Mouse (Mus musculus) brain, embryonic 18.5 days (tissue): Measurements from ENCODE around the gene St6galnac6.

Experiments used
- DNase-seq: peaks from one replicate; pipeline ENCODE4 v3.0.0-alpha.2; 2012; ENCODE audit warnings: low read depth, low spot score

St6galnac6 gene

GRCm38 (mm10) chr2:32637778-32638281 is 38.3 kb downstream of the St6galnac6 start:
- no peak for DNase-seq

GRCm38 (mm10) chr2:32639632-32640031 is 40.1 kb downstream of the St6galnac6 start:
- DNase-seq = no peak

GRCm38 (mm10) chr2:32640550-32641051 is 41.1 kb downstream of the St6galnac6 start:
- no peak for DNase-seq

GRCm38 (mm10) chr2:32641810-32642209 is 42.3 kb downstream of the St6galnac6 start:
- DNase-seq = no peak

- DNase-seq = no peak
Measured at GRCm38 (mm10) chr2:32642813-32643212, 43.3 kb downstream of the St6galnac6 start.

GRCm38 (mm10) chr2:32644083-32644482 is 44.6 kb downstream of the St6galnac6 start:
- no peak for DNase-seq

- no peak for DNase-seq
Measured at GRCm38 (mm10) chr2:32644799-32645475, 45.4 kb downstream of the St6galnac6 start.

- no peak for DNase-seq
Measured at GRCm38 (mm10) chr2:32645647-32646046, 46.1 kb downstream of the St6galnac6 start.

GRCm38 (mm10) chr2:32646379-32647056 is 47.0 kb downstream of the St6galnac6 start, which contains the start of gene Eng:
Gene Eng, plus strand, starts transcription at chr2:32646595.
- DNase-seq = no peak

GRCm38 (mm10) chr2:32647366-32647765 is 47.9 kb downstream of the St6galnac6 start:
- DNase-seq = no peak

GRCm38 (mm10) chr2:32653764-32654163 is 54.3 kb downstream of the St6galnac6 start:
- DNase-seq = no peak

GRCm38 (mm10) chr2:32654743-32655393 is 55.4 kb downstream of the St6galnac6 start:
- no peak for DNase-seq

GRCm38 (mm10) chr2:32655394-32655744 is 55.9 kb downstream of the St6galnac6 start:
- no peak for DNase-seq

GRCm38 (mm10) chr2:32655826-32656225 is 56.3 kb downstream of the St6galnac6 start:
- DNase-seq = no peak

GRCm38 (mm10) chr2:32658873-32659272 is 59.4 kb downstream of the St6galnac6 start:
- no peak for DNase-seq

- DNase-seq = no peak
Measured at GRCm38 (mm10) chr2:32661509-32662107, 62.1 kb downstream of the St6galnac6 start.

GRCm38 (mm10) chr2:32662291-32662690 is 62.8 kb downstream of the St6galnac6 start:
- DNase-seq = no peak

GRCm38 (mm10) chr2:32665345-32665744 is 65.8 kb downstream of the St6galnac6 start:
- no peak for DNase-seq

GRCm38 (mm10) chr2:32665853-32666252 is 66.3 kb downstream of the St6galnac6 start:
- DNase-seq = no peak

- DNase-seq = no peak
Measured at GRCm38 (mm10) chr2:32667775-32668174, 68.3 kb downstream of the St6galnac6 start.

- DNase-seq = no peak
Measured at GRCm38 (mm10) chr2:32668176-32668575, 68.7 kb downstream of the St6galnac6 start.

- DNase-seq = no peak
Measured at GRCm38 (mm10) chr2:32669876-32670275, 70.4 kb downstream of the St6galnac6 start.
